Mouse (Mus musculus): ENCODE measurements around the gene Pigb. TPM values are rescaled to one million over a fixed set of nuclear protein-coding genes. Genes with fewer than 3 reads are reported as not detected.
"Not testable (repeated sequence)": the region's sequence is repeated elsewhere in the genome, so short reads cannot be mapped to it uniquely, and the experiment has no call there.

The Pigb gene
- total RNA-seq (2021): 10 to 100 TPM; 15.4 to 16.2 TPM
- long read RNA-seq, experiment 1, partial matches to known transcripts: 1 of 5 reads
- long read RNA-seq, experiment 1, other reads (novel, unspliced or antisense): 1 of 5 reads
- long read RNA-seq, experiment 2, partial matches to known transcripts: 1 of 7 reads
- long read RNA-seq, experiment 2, other reads (novel, unspliced or antisense): 3 of 7 reads

DNA sequence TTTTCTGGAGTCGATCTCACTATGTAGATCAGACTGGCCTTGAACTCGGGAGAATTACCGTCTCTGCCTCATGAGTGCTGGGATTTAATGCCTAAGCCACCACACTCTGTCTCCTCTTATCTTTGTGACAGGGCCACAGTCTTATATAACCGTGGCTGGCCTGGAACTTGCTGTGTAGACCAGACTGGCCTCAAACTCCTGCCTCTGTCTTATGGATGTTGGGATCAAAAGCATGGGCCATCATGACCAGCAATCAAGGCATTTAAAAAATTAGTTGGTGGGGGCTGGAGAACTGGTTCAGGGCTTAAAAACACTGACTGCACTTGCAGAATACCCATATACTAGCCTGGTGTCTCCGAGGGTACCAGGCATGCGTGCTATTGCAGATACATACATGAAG, at the start of gene Pigb:
Pigb (minus strand) TSS at position 299 of the 400 bp plus-strand sequence.
- no peak for TF ChIP-seq CTCF (IDR thresholded peaks at IDR 0.05)
- intact Hi-C loops (cut with DNase I): no loop called here
- Histone ChIP-seq H3K4me3 (peak within 1 kb of the TSS; percentile 87), H3K27ac (peak within 1 kb of the TSS; percentile 96)
- DNase-seq (ENCODE audit: extremely low spot score in 1 of 2, low spot score in 2 of 2): no peak

DNA sequence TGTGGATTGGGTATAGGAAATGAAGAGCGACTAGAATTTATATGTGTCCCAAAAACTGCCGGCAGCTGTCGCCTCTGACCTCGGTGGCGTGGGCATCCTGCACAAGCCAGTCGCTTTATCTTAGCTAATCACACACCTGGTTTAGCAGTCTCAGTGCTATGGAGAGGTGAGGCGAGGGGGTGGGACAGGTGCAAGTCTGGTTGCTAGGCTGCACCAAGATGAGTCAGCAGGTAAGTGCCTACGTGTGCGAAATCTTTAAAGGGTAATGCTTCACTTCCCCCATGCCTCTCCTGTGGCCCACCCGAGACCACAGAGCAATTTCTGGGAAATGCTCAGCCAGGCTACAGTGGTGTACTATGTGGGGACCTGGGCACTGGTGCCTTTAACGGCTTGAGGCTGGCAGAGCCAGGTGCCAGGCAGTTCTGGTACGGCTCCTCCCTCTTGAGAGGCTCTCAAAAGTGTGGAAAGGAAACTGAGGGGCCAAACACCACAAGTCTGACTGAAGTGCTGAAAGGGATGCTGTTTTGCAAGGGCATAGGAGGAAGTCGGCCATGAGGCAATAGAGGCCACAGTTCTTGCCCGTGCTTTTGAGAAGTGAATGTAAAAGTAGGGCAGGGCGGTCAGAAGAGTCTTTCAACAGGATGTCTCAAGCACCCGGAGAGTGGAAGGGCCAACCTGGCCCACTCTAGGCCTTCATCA, 49.2 kb upstream of the Pigb start:
- DNase-seq (ENCODE audit: extremely low spot score in 1 of 2, low spot score in 2 of 2): peak in 1 of 2 experiments; percentile 29

DNA sequence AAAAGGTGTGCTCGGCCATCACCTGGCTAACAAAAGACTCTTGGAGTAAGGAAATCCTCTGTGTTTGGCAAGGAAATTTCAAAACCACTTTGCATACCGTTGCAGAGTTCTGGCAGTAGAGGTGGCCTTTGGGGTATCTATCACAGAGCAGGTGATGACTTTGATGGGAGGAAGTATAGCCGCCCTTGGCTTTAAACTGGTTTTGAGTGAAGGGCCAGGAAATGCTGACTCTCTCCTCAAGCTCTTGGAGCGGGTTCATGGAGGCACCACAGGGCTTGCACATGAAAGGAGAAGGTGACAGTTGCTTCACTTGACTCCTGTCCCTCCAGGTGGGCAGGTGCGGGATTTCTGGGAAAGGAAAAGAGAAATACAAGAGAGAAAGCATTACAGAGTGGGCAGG, 47.4 kb upstream of the Pigb start:
- H3K27ac ChIP-seq: no peak overlapping the region
- intact Hi-C loops (cut with DNase I): no loop called here
- no peak for DNase-seq (ENCODE audit: extremely low spot score in 1 of 2, low spot score in 2 of 2)
- TF ChIP-seq CTCF (IDR thresholded peaks at IDR 0.05): no peak
- H3K4me3 ChIP-seq: no peak overlapping the region

More for the DNA sequence above, 49.2 kb upstream of the Pigb start:
- Histone ChIP-seq H3K27ac (no peak overlapping the region), H3K4me3 (no peak overlapping the region)
- intact Hi-C loops (cut with DNase I): no loop called here
- TF ChIP-seq CTCF (IDR thresholded peaks at IDR 0.05): no peak

DNA sequence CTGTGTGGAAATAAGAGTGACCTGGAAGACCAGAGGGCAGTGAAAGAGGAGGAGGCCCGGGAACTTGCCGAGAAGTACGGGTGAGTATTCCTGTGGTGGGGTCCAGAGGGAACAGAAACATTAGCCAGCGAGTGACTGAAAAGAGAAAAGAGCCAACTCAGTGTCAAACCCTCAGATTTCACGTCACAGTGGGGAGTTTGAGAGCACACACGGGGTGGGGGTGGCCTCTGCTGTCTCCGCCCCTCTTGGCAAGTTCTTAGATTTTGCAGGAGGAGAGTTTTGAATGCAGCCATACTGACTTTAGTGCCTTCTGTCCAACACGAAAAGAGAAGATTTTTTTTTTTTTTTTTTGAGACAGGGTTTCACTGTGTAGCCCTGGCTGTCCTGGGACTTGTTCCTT, 46.9 kb upstream of the Pigb start:
- H3K27ac ChIP-seq: no peak overlapping the region
- no peak overlapping the region for H3K4me3 ChIP-seq
- no peak for DNase-seq (ENCODE audit: extremely low spot score in 1 of 2, low spot score in 2 of 2)
- intact Hi-C loops (cut with DNase I): no loop called here
- TF ChIP-seq CTCF (IDR thresholded peaks at IDR 0.05): no peak

DNA sequence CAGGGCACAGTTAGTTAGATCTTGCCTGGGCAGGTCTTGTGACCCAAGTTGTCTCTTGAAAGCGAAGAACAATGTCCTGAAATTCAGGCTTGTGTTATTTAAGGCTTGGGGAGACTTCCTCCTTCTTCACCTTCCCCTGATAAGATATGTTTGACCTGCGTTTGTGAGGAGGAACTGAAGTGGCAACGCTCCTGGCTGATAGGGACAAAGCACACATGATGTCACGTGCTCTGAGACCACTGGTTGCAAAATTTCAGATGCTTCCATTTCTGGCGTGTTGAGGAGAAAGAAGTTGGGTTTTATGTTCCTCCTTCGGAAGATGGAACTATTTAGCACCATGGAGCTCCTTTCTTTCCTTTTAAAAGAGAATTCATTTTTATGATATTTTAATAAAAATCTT, 45.7 kb upstream of the Pigb start:
- Histone ChIP-seq H3K4me3 (no peak overlapping the region), H3K27ac (no peak overlapping the region)
- no peak for TF ChIP-seq CTCF (IDR thresholded peaks at IDR 0.05)
- intact Hi-C loops (cut with DNase I): no loop called here
- DNase-seq (ENCODE audit: extremely low spot score in 1 of 2, low spot score in 2 of 2): no peak

DNA sequence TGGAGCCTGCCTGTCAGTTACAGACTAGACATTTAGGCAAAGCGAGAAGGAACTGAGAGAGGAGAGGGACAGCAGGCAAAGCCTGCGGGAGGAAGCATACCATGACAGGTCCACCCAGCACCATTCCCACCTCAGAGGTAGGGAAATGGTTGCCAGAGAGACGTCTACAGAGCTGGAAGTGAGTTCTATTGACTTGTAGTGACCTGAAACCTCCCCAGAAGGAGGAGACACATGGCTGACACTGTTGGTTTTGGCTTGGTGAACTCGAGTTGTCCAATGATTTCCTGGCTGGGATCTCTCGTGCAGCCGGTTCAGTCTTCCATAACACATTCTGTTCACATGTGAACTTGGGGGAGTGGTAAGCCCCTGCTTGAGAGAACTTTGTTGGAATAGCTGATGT, 43.8 kb upstream of the Pigb start:
- Histone ChIP-seq H3K4me3 (no peak overlapping the region), H3K27ac (no peak overlapping the region)
- intact Hi-C loops (cut with DNase I): no loop called here
- DNase-seq (ENCODE audit: extremely low spot score in 1 of 2, low spot score in 2 of 2): no peak
- no peak for TF ChIP-seq CTCF (IDR thresholded peaks at IDR 0.05)

DNA sequence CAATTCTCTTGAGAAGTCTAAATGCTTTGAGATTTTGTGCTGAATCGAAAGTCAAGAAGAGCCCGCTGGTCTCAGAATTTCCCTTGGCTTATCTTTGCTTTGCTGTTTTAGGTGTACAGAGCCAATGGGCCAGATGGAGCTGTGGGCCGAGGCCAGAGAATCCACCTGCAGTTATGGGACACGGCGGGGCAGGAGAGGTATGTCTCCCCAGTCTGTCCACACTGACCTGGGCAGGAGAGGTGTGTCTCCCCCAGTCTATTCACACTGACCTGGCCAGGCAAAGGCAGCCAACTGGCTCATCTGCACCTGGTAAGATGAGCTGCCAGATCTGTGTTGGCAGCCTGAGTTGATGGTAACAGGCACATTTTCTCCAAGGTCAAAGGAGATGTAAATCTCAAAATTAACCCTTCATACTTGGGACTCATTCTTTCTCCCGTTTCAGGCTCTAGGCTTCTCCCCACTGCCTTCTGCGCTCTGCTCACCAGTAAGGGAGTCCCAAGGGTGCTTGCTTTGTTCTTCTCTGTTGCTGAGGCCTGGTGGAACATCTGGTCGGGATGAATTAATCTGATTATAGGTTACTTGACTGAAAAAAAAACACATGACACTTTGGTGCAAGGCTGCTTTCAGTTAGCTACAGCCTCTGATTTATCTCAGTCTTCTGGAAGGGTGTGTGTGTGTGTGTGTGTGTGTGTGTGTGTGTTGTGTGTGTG, 42.3 kb upstream of the Pigb start:
- DNase-seq (ENCODE audit: extremely low spot score in 1 of 2, low spot score in 2 of 2): no peak
- H3K4me3 ChIP-seq: no peak overlapping the region
- no peak overlapping the region for H3K27ac ChIP-seq
- intact Hi-C loops (cut with DNase I): no loop called here
- TF ChIP-seq CTCF (IDR thresholded peaks at IDR 0.05): no peak

DNA sequence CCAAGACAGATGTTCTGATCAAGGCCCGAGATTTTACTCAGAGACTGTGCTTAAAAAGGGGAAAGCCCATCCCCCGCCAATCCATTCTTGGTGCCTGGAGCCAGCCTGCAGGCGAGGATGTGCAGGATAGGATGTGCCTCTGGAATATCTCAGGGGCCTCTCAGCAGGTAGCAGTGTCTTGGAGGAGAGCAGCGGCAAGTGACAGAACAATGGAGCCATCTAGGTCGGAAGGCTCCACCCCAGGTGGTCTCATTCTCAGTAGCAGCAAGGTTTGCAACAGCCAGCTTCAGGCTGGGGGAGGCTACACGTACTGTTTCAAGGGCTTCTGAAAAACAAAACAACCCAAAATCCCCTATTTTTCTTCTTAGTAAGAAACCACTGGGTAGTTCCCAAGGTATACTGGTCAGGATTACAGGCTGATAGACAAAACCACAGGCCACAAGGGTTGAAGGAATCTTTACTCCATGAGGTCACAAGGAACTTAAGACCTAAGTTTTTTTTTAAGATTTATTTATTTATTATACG, 39.7 kb upstream of the Pigb start:
- intact Hi-C loops (cut with DNase I): no loop called here
- no peak for DNase-seq (ENCODE audit: extremely low spot score in 1 of 2, low spot score in 2 of 2)
- Histone ChIP-seq H3K27ac (no peak overlapping the region), H3K4me3 (no peak overlapping the region)
- TF ChIP-seq CTCF (IDR thresholded peaks at IDR 0.05): no peak

DNA sequence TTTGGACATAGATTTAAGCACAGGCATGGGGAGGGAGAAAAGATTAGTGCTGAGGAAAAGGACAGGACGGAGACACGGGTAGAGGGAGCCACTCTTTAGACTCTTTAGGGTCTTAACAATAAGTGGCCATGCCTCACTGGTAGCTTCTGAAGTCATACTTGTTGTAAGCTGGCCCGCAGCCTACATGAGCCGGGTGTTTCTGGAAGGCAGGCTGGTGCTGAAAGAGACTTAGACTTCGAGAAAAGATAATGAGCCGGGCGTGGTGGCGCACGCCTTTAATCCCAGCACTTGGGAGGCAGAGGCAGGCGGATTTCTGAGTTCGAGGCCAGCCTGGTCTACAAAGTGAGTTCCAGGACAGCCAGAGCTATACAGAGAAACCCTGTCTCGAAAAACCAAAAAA, 39.2 kb upstream of the Pigb start:
- intact Hi-C loops (cut with DNase I); H3K4me3 ChIP-seq; H3K27ac ChIP-seq; DNase-seq (ENCODE audit: extremely low spot score in 1 of 2, low spot score in 2 of 2): not testable (repeated sequence)

DNA sequence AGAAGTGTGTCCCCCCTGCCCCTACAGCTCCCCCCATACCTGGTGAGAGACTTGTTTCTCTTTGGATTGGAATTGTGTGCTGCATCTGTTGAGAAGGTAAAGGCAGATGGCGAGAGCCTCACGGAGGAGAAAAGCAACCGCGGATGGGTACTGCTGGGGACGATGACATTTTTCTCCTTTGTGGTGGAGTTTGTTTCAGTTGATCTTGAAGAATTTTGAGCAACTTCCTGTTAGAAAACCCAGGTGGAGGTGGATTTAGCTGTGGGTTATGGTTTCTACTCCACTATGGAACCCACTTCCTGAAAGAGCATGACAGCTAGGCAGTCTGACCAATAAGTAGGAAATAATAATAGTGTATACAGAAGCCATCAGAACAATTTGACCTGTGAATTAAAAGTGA, 33.0 kb upstream of the Pigb start:
- H3K27ac ChIP-seq: no peak overlapping the region
- no peak for TF ChIP-seq CTCF (IDR thresholded peaks at IDR 0.05)
- no peak overlapping the region for H3K4me3 ChIP-seq
- DNase-seq (ENCODE audit: extremely low spot score in 1 of 2, low spot score in 2 of 2): no peak
- intact Hi-C loops (cut with DNase I): no loop called here

DNA sequence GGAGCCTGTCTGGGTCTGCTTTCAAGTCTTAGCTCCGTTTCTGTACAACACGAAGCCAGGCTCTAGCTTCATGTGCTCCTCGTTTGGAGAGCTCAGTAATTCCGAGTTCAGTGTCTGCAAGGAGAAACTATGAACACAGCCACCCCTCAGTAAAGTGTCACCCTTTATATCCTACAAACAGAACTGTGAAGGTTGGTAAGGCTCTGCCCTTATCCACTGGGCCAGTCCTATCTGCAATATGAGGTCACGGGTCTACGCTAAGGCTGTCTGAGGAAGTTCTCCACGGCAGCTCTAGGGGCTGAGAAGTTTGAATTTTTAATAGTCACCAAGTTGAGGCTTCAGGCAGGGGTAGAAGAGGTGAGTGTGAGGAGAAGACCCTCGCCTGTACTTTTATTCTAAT, 32.2 kb upstream of the Pigb start:
- no peak for DNase-seq (ENCODE audit: extremely low spot score in 1 of 2, low spot score in 2 of 2)
- no peak for TF ChIP-seq CTCF (IDR thresholded peaks at IDR 0.05)
- Histone ChIP-seq H3K4me3 (no peak overlapping the region), H3K27ac (no peak overlapping the region)
- intact Hi-C loops (cut with DNase I): no loop called here

DNA sequence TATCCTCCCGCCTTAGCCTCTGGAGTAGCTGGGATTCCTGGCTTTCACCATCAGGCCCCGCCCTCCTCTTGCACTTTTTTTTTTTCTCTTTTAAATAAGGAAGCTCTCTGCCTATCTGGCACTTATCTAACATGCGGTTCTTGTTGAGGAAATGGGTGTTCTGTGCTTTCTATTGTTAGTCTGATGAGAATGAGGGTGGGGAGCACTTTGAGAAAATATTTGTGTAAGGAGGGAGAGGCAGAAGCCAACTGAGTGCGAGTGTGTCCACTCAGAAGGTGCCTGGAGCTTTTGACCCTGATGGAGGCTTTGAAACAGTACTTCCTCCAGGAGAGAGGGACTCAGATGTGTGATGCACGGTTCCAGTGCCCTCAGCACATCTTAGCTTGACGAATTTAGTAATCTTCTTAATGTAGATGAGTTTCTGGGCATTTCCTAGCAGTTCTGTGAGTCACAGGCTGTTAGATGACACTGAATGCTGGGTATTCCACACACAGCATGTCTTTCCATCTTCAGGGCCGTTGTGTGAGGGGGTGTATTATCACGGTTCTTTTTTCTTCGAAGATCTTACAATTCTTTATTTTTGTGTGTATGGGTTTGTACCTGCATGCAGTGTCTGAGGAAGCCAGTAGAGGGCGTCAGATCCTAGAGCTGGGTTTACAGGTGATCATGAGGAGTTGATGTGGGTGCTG, 30.9 kb upstream of the Pigb start:
- Histone ChIP-seq H3K27ac (no peak overlapping the region), H3K4me3 (no peak overlapping the region)
- no peak for DNase-seq (ENCODE audit: extremely low spot score in 1 of 2, low spot score in 2 of 2)
- intact Hi-C loops (cut with DNase I): no loop called here
- peak; percentile 35 for TF ChIP-seq CTCF (IDR thresholded peaks at IDR 0.05)

Measured in left cerebral cortex, adult 2 months (tissue).